Mouse (Mus musculus) liver, embryonic 13.5 days (tissue): ENCODE measurements around the gene Sirpb1b. TPM values are rescaled to one million over a fixed set of nuclear protein-coding genes. Genes with fewer than 3 reads are reported as not detected.

Source experiments
- polyA plus RNA-seq: library from polyadenylated mRNA; unstranded; fragments of >200 nt; fragmentation: Nextera tagmentation; extraction: Ambion mirVana; gene quantifications from 2 replicates; pipeline ENCODE4 v1.2.1, GENCODE M21; 2015

The Sirpb1b gene
- polyA plus RNA-seq, 1 experiment from 2014 or later: not detected

Other genes with a start within 250 kb of the Sirpb1b start
- not detected in 2 replicates for gene Gm9733, start 242.8 kb downstream of the Sirpb1b start, polyA plus RNA-seq
- not detected in 2 replicates for gene Sirpb1a, start 148.5 kb downstream of the Sirpb1b start, polyA plus RNA-seq